Comparison of ENCODE assay signal across 8 mouse cellular contexts in genomic region chrX:20848256-20848984, GRCm38 (mm10). TPM values are rescaled to one million over a fixed set of nuclear protein-coding genes. Genes with fewer than 3 reads are reported as not detected.
DNase-seq lines count a peak whose midpoint lies in the region; ATAC-seq and TF ChIP-seq lines count a peak whose summit lies in the region.

No protein-coding gene starts in this region.

- peak; percentile 70 for TF ChIP-seq POLR2A in kidney, adult 2 months (IDR thresholded peaks at IDR 0.05; ENCODE audit: low read depth, low read length)
- TF ChIP-seq POLR2A in spleen, adult 2 months (IDR thresholded peaks at IDR 0.05; ENCODE audit: low read depth, low read length) = peak; percentile 77

- peak; percentile 87 for DNase-seq in 3134 (ENCODE audit: extremely low read depth, insufficient read length, low spot score)
- DNase-seq in adrenal gland, postnatal 36 days = peak; percentile 84 to 88
- peak; percentile 95 to 97 for DNase-seq in heart, adult 18-20 months
- peak; percentile 98 for DNase-seq in kidney, adult 2 months
- DNase-seq in spleen, adult 2 months (ENCODE audit: low read depth in 1 of 2, low spot score in 2 of 2) = peak; percentile 86 to 95

- H3K9ac ChIP-seq in embryonic facial prominence, embryonic 13.5 days = peak overlapping the region; percentile 78
- H3K9ac ChIP-seq in limb, embryonic 12.5 days (replicated peaks) = peak overlapping the region; percentile 66
- peak overlapping the region; percentile 63 for H3K9ac ChIP-seq in midbrain, embryonic 15.5 days

- H3K27me3 ChIP-seq in embryonic facial prominence, embryonic 13.5 days = no peaks in the 10 kb centered on the region
- H3K27me3 ChIP-seq in kidney, adult 2 months (replicated peaks; ENCODE audit: control insufficient read depth, insufficient read depth, low read length) = no peaks in the 10 kb centered on the region
- H3K27me3 ChIP-seq in limb, embryonic 12.5 days = no peaks in the 10 kb centered on the region
- no peaks in the 10 kb centered on the region for H3K27me3 ChIP-seq in midbrain, embryonic 15.5 days (replicated peaks)
- H3K27me3 ChIP-seq in spleen, adult 2 months (ENCODE audit: control insufficient read depth, insufficient read depth, low read length) = no peaks in the 10 kb centered on the region

- ATAC-seq in embryonic facial prominence, embryonic 13.5 days (ENCODE audit: insufficient number of reproducible peaks, insufficient read depth, low FRiP score, low TSS enrichment, low read depth) = peak; percentile 96
- ATAC-seq in limb, embryonic 12.5 days (ENCODE audit: insufficient number of reproducible peaks, insufficient read depth, low FRiP score, low TSS enrichment, low read depth) = peak; percentile 97
- peak; percentile 99 for ATAC-seq in midbrain, embryonic 15.5 days (replicated peaks)

- H3K4me2 ChIP-seq in embryonic facial prominence, embryonic 13.5 days = peak overlapping the region; percentile 61
- H3K4me2 ChIP-seq in limb, embryonic 12.5 days = peak overlapping the region; percentile 61
- H3K4me2 ChIP-seq in midbrain, embryonic 15.5 days = peak overlapping the region; percentile 54

- 17% methylated on average over 42 of the region's 42 CpGs for WGBS in embryonic facial prominence, embryonic 13.5 days
- under 1% methylated on average over 42 of the region's 42 CpGs for WGBS in kidney, adult 2 months
- 19% methylated on average over 42 of the region's 42 CpGs for WGBS in limb, embryonic 12.5 days
- 19% methylated on average over 42 of the region's 42 CpGs for WGBS in midbrain, embryonic 15.5 days
- WGBS in spleen, adult 2 months = 26% methylated on average over 42 of the region's 42 CpGs

- H3K9me3 ChIP-seq in embryonic facial prominence, embryonic 13.5 days = no peaks in the 10 kb centered on the region
- no peaks in the 10 kb centered on the region for H3K9me3 ChIP-seq in limb, embryonic 12.5 days
- H3K9me3 ChIP-seq in midbrain, embryonic 15.5 days = no peaks in the 10 kb centered on the region

- peak overlapping the region; percentile 62 for H3K4me3 ChIP-seq in embryonic facial prominence, embryonic 13.5 days
- peak overlapping the region; percentile 82 for H3K4me3 ChIP-seq in kidney, adult 2 months (ENCODE audit: insufficient read depth, low read depth, low read length)
- H3K4me3 ChIP-seq in limb, embryonic 12.5 days (replicated peaks) = peak overlapping the region; percentile 59
- H3K4me3 ChIP-seq in midbrain, embryonic 15.5 days = peak overlapping the region; percentile 58
- H3K4me3 ChIP-seq in spleen, adult 2 months (ENCODE audit: extremely low read depth, insufficient read depth, insufficient read length) = peak overlapping the region; percentile 92

- TF ChIP-seq CTCF in kidney, adult 2 months (conservative IDR thresholded peaks at IDR 0.05; ENCODE audit: insufficient read depth, insufficient read length, low read depth, low read length) = no peak
- TF ChIP-seq CTCF in spleen, adult 2 months (IDR thresholded peaks at IDR 0.05; ENCODE audit: extremely low read depth, insufficient read depth, insufficient read length, insufficient replicate concordance) = no peak

- H3K4me1 ChIP-seq in embryonic facial prominence, embryonic 13.5 days = 0 out of 2 replicates have a peak, but pooled peaks cover 5% of the 10 kb centered on the region
- H3K4me1 ChIP-seq in kidney, adult 2 months (ENCODE audit: control insufficient read depth, insufficient read depth, low read length) = no peaks in the 10 kb centered on the region; the same call in 1 of the 2 replicates
- 0 out of 2 replicates have a peak, but pooled peaks cover 7% of the 10 kb centered on the region for H3K4me1 ChIP-seq in limb, embryonic 12.5 days (replicated peaks)
- peaks cover 19% of the 10 kb centered on the region for H3K4me1 ChIP-seq in midbrain, embryonic 15.5 days
- no peaks in the 10 kb centered on the region for H3K4me1 ChIP-seq in spleen, adult 2 months (ENCODE audit: control insufficient read depth, insufficient read depth, insufficient read length)

- peak overlapping the region; percentile 77 for H3K27ac ChIP-seq in embryonic facial prominence, embryonic 13.5 days
- H3K27ac ChIP-seq in kidney, adult 2 months (ENCODE audit: insufficient read depth, low read depth, low read length) = 0 out of 2 replicates have a peak overlapping the region, but pooled peaks have one; percentile 43
- H3K27ac ChIP-seq in limb, embryonic 12.5 days = peak overlapping the region; percentile 78
- H3K27ac ChIP-seq in midbrain, embryonic 15.5 days = peak overlapping the region; percentile 87
- peak overlapping the region; percentile 77 for H3K27ac ChIP-seq in spleen, adult 2 months (ENCODE audit: insufficient read depth, low read length)

- H3K36me3 ChIP-seq in embryonic facial prominence, embryonic 13.5 days = peaks cover 18% of the 10 kb centered on the region
- H3K36me3 ChIP-seq in kidney, adult 2 months (ENCODE audit: control insufficient read depth, insufficient read depth, low read length) = no peaks in the 10 kb centered on the region
- H3K36me3 ChIP-seq in limb, embryonic 12.5 days = peaks cover 19% of the 10 kb centered on the region
- no peaks in the 10 kb centered on the region for H3K36me3 ChIP-seq in midbrain, embryonic 15.5 days (replicated peaks)
- H3K36me3 ChIP-seq in spleen, adult 2 months (ENCODE audit: control insufficient read depth, insufficient read depth, low read length) = peaks cover 5% of the 10 kb centered on the region

RNA-seq across cellular contexts. Expression of gene Timp1, which starts 21.5 kb away (rescaled TPM):
- 10 to 100 TPM; 21.1 to 37.5 TPM for total RNA-seq in adrenal gland, postnatal 36 days (2021)
- 15.2 and 26.1 TPM in 2 replicates for polyA plus RNA-seq in embryonic facial prominence, embryonic 13.5 days (2015; fragmentation: Nextera tagmentation; extraction: Ambion mirVana)
- 1 to 10 TPM; 2.2 to 3.2 TPM for total RNA-seq in heart, adult 18-20 months (2021)
- 2.0 and 2.4 TPM in 2 replicates for polyA plus RNA-seq in kidney, adult 2 months (2012; rRNA removed)
- 14.7 and 15.6 TPM in 2 replicates for polyA plus RNA-seq in limb, embryonic 12.5 days (2016; fragmentation: Nextera tagmentation; extraction: Ambion mirVana)
- 3.1 and 4.0 TPM in 2 replicates for polyA plus RNA-seq in midbrain, embryonic 15.5 days (2015; fragmentation: Nextera tagmentation; extraction: Ambion mirVana)
- 5.9 and 7.7 TPM in 2 replicates for polyA plus RNA-seq in spleen, adult 2 months (2012; rRNA removed)

RNA-seq across cellular contexts. Expression of gene Araf, which starts 50.8 kb away (rescaled TPM):
- 100 to 1,000 TPM; 112 to 114 TPM for total RNA-seq in adrenal gland, postnatal 36 days (2021)
- 118 and 122 TPM in 2 replicates for polyA plus RNA-seq in embryonic facial prominence, embryonic 13.5 days (2015; fragmentation: Nextera tagmentation; extraction: Ambion mirVana)
- total RNA-seq in heart, adult 18-20 months (2021) = 10 to 100 TPM; 81.2 to 83.4 TPM
- polyA plus RNA-seq in kidney, adult 2 months (2012; rRNA removed) = 173 and 180 TPM in 2 replicates
- polyA plus RNA-seq in limb, embryonic 12.5 days (2016; fragmentation: Nextera tagmentation; extraction: Ambion mirVana) = 101 and 103 TPM in 2 replicates
- polyA plus RNA-seq in midbrain, embryonic 15.5 days (2015; fragmentation: Nextera tagmentation; extraction: Ambion mirVana) = 365 and 380 TPM in 2 replicates
- polyA plus RNA-seq in spleen, adult 2 months (2012; rRNA removed) = 143 and 164 TPM in 2 replicates

Comparison
In these comparisons a context has a peak if more than half of its experiments do, and no peak if none do; other contexts are left out.
1. Peak in every context shown above with its lines: DNase-seq, ATAC-seq, H3K4me3 ChIP-seq and H3K27ac ChIP-seq.